Mouse (Mus musculus) myocyte (in vitro differentiated cells): ENCODE results near the gene Gm10310. TPM values are rescaled to one million over a fixed set of nuclear protein-coding genes. Genes with fewer than 3 reads are reported as not detected.
"Not testable (repeated sequence)": the region's sequence is repeated elsewhere in the genome, so short reads cannot be mapped to it uniquely, and the experiment has no call there.

Source experiments
- H3K27me3 ChIP-seq: one replicate; pipeline ENCODE4 v1.6.1; 2011; ENCODE audit not compliant: control insufficient read depth, insufficient read depth, insufficient read length
- H3K36me3 ChIP-seq: one replicate; pipeline ENCODE4 v1.6.1; 2011; ENCODE audit not compliant: control insufficient read depth, insufficient read depth
- H3K4me2 ChIP-seq: one replicate; pipeline ENCODE4 v1.6.1; 2011; ENCODE audit warnings: low read depth, control low read depth
- H3K4me3 ChIP-seq: one replicate; pipeline ENCODE4 v1.5.1; 2011; ENCODE audit warnings: mild to moderate bottlenecking, control low read depth, moderate library complexity
- H3K79me2 ChIP-seq: one replicate; pipeline ENCODE4 v1.6.1; 2011; ENCODE audit not compliant: control insufficient read depth, insufficient read depth
- H3ac ChIP-seq: one replicate; pipeline ENCODE4 v1.6.1; 2011; ENCODE audit not compliant: control insufficient read depth, insufficient read length
- CEBPB ChIP-seq: IDR thresholded peaks from 2 replicates; pipeline ENCODE4 v1.6.1; 2011; ENCODE audit warnings: mild to moderate bottlenecking, moderate library complexity; ENCODE audit not compliant: poor library complexity, insufficient read depth, severe bottlenecking
- E2F4 ChIP-seq: IDR thresholded peaks from one replicate; pipeline ENCODE4 v1.6.1; 2011; ENCODE audit warnings: mild to moderate bottlenecking, control low read depth, moderate library complexity; ENCODE audit not compliant: insufficient read depth
- MAX ChIP-seq: IDR thresholded peaks from one replicate; pipeline ENCODE4 v1.6.1; 2011; ENCODE audit warnings: low read depth, mild to moderate bottlenecking, control low read depth
- MYOD1 ChIP-seq, 3 experiments: IDR thresholded peaks; one replicate each; pipeline ENCODE4 v1.6.1; 2011; ENCODE audit warnings: control low read depth in 2 of 3, low read depth in 2 of 3, mild to moderate bottlenecking in 2 of 3, moderate library complexity in 1 of 3; ENCODE audit not compliant: insufficient read length in 2 of 3, control insufficient read depth in 1 of 3
- MYOG ChIP-seq, 3 experiments: IDR thresholded peaks; one replicate each; pipeline ENCODE4 v1.6.1; 2011; ENCODE audit warnings: control low read depth in 2 of 3, low read depth in 2 of 3, mild to moderate bottlenecking in 2 of 3; ENCODE audit not compliant: insufficient read length in 2 of 3, control insufficient read depth in 1 of 3, insufficient read depth in 1 of 3
- POLR2A ChIP-seq: IDR thresholded peaks from one replicate; pipeline ENCODE4 v1.6.1; 2011; ENCODE audit warnings: low read depth, mild to moderate bottlenecking, control low read depth, moderate library complexity; ENCODE audit not compliant: insufficient read length
- POLR2AphosphoS2 ChIP-seq: IDR thresholded peaks from one replicate; pipeline ENCODE4 v1.6.1; 2011; ENCODE audit warnings: low read depth, control low read depth; ENCODE audit not compliant: insufficient read length
- SRF ChIP-seq: IDR thresholded peaks from one replicate; pipeline ENCODE4 v1.6.1; 2011; ENCODE audit warnings: low read depth; ENCODE audit not compliant: control insufficient read depth, insufficient read length
- TCF12 ChIP-seq: IDR thresholded peaks from one replicate; pipeline ENCODE4 v1.6.1; 2011; ENCODE audit warnings: mild to moderate bottlenecking, control low read depth; ENCODE audit not compliant: poor library complexity, insufficient read depth, severe bottlenecking
- TCF3 ChIP-seq: IDR thresholded peaks from one replicate; pipeline ENCODE4 v1.6.1; 2011; ENCODE audit warnings: low read depth, control low read depth; ENCODE audit not compliant: insufficient read length
- USF1 ChIP-seq: IDR thresholded peaks from one replicate; pipeline ENCODE4 v1.6.1; 2011; ENCODE audit warnings: low read depth, mild to moderate bottlenecking, control low read depth, moderate library complexity
- polyA plus RNA-seq: library from polyadenylated mRNA; unstranded; fragments of >200 nt; fragmentation: generic; extraction: Trizol; gene quantifications from one replicate; pipeline ENCODE4 v1.2.1, GENCODE M21; 2012; ENCODE audit warnings: missing spikeins

Gm10310 gene
- polyA plus RNA-seq: not detected

DNA sequence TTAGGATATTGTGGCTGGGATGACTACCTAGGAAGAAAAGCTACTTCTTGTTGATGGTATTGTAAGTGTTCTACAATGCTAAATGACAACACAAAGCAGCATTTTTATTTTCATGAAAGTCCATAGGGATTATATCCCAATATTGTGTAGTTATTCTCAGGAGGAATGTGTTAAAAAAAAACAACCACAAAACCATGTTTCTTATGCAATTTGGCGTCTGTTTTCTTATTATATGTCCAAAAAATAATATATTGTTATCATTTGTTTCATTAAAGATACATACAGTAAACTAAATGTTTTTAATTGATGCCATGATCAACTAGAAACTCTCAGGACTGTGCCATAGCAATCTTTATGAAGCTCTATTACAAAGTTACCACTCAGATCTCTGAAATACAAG, at the start of gene Gm10310:
Gm10310 (minus strand) TSS at position 101 of the 400 bp plus-strand sequence.
- H3K36me3 ChIP-seq, H3K27me3 ChIP-seq, H3ac ChIP-seq, H3K4me3 ChIP-seq, H3K79me2 ChIP-seq, H3K4me2 ChIP-seq: not testable (repeated sequence)

DNA sequence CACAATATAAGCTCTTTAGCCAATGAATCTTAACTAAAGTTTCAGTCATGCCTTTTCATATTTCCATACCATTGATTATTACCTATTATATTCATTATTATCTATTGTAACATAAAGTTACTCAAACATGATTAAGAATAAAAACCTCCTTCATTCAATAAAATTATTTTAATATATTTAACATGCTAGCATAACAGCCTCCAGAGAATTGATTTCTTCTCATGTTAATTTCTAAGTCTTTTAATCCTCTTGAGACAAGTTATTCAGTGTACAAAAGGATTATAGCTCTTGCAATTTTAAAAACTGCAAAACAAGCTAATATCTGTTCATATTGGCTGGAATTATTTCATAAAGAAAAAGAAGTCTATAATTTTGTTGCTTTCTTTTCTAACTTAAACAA, 45.2 kb upstream of the Gm10310 start, which contains the start of gene Olfr821:
Olfr821 (plus strand) TSS at position 301 of the 400 bp plus-strand sequence.
- Histone ChIP-seq H3K27me3 (no peaks in the 10 kb centered on the region), H3ac (no peak within 1 kb of the TSS), H3K4me3 (no peak within 1 kb of the TSS), H3K79me2 (no peaks in the 10 kb centered on the region), H3K4me2 (no peak within 1 kb of the TSS), H3K36me3 (no peaks in the 10 kb centered on the region)
- TF ChIP-seq POLR2AphosphoS2 (no peak), CEBPB (no peak), USF1 (no peak), MYOG (IDR thresholded peaks at IDR 0.05; ENCODE audit: control insufficient read depth in 1 of 3, insufficient read depth in 1 of 3, insufficient read length in 2 of 3, low read depth in 2 of 3) (no peak), MYOD1 (IDR thresholded peaks at IDR 0.05; ENCODE audit: control insufficient read depth in 1 of 3, insufficient read length in 2 of 3, low read depth in 2 of 3) (no peak), SRF (no peak), MAX (no peak), TCF3 (no peak), TCF12 (no peak), POLR2A (no peak), E2F4 (no peak)

DNA sequence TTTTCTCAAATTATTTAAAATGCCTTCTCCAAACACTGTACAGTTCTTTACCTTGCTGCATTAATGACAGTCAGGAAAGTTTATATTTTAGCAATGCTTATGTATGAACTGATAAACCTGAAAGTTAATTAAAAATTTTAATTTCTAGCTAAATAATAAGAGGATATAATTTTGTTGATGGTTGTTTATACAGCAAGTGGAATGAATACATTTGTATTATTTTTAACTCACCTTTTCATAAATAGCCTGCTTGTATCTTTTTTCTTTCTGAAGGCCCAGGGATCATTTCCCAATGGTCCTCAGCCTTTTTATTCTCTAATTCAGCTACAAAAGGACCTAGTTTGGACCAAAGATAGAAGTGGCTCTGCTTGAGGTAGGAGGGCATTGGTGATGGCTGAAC, 27.5 kb upstream of the Gm10310 start, which contains the start of gene Olfr820:
Olfr820 (plus strand) TSS at position 301 of the 400 bp plus-strand sequence.
- Histone ChIP-seq H3K27me3 (no peaks in the 10 kb centered on the region), H3K36me3 (no peaks in the 10 kb centered on the region), H3K4me3 (no peak within 1 kb of the TSS), H3K4me2 (no peak within 1 kb of the TSS), H3K79me2 (no peaks in the 10 kb centered on the region), H3ac (no peak within 1 kb of the TSS)
- TF ChIP-seq MAX (no peak), POLR2AphosphoS2 (no peak), TCF3 (no peak)

DNA sequence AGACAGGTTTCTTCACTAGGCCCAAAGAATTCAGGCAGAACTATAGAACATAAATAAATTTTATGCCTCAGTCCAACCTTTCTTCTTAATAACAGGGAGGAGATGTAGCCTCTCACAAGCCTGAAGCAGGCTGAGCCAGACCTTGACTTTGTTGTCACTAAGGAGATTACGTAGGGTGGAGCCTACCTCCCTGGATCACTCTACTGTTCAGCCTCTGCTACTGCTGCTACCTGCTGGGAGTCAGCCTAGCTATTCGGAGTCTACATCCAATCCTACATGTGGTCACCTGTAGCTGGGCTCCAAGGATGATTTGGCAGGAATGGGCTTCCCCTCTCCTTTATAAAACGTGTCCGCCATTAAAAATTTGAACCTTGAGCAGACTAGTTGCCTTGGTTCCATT, 20.5 kb upstream of the Gm10310 start:
- not testable (repeated sequence) for H3ac ChIP-seq, H3K79me2 ChIP-seq, H3K4me3 ChIP-seq, H3K4me2 ChIP-seq, H3K27me3 ChIP-seq, H3K36me3 ChIP-seq

DNA sequence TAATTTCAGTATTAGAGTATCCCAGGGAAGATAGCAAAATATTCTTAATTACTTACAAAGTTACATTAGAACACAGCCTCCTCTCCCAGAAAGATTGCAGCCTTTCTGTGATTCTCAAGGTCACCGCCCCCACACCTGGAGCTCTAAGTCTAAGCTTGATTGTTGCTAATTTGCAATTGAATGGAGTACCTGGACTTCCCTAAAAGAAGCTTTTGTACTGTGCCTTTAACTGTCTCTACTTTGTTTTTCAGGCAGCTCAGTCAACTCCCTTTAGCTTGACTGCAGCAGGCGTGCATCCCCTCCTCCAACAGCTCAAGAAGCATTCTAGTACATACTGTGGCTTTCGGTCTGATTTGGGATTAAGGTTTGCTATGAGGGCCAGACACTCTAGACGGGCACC, 19.2 kb upstream of the Gm10310 start:
- H3K79me2 ChIP-seq, H3K36me3 ChIP-seq, H3K27me3 ChIP-seq, H3K4me3 ChIP-seq, H3K4me2 ChIP-seq, H3ac ChIP-seq: not testable (repeated sequence)

DNA sequence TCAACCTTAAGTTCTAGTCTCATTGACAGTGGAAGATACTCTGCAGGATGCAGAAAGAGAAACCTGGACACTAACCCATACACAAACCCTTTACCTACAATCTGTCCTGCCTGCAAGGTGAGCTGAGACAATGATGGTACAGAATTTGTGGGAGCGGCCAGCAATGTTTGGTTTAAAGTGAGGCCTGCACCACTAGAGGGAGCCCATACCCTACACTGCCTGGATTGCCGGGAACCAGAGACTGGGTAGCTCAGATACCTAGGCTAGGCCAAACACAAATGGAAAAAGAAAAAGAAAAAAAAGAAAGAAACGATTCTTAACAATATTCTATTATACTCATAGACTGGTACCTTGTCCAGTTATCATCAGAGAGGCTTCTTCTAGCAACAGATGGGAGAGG, 3.0 kb downstream of the Gm10310 start:
- H3K36me3 ChIP-seq, H3K4me3 ChIP-seq, H3K79me2 ChIP-seq, H3K27me3 ChIP-seq, H3K4me2 ChIP-seq, H3ac ChIP-seq: not testable (repeated sequence)

DNA sequence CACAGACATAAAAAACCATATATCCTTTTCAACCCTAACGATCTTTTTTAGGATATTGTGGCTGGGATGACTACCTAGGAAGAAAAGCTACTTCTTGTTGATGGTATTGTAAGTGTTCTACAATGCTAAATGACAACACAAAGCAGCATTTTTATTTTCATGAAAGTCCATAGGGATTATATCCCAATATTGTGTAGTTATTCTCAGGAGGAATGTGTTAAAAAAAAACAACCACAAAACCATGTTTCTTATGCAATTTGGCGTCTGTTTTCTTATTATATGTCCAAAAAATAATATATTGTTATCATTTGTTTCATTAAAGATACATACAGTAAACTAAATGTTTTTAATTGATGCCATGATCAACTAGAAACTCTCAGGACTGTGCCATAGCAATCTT, 8.8 kb downstream of the Gm10310 start, which contains the start of gene Olfr247:
Olfr247 (minus strand) TSS at position 101 of the 400 bp plus-strand sequence.
- H3K4me3 ChIP-seq, H3K79me2 ChIP-seq, H3K27me3 ChIP-seq, H3K36me3 ChIP-seq, H3K4me2 ChIP-seq, H3ac ChIP-seq: not testable (repeated sequence)

DNA sequence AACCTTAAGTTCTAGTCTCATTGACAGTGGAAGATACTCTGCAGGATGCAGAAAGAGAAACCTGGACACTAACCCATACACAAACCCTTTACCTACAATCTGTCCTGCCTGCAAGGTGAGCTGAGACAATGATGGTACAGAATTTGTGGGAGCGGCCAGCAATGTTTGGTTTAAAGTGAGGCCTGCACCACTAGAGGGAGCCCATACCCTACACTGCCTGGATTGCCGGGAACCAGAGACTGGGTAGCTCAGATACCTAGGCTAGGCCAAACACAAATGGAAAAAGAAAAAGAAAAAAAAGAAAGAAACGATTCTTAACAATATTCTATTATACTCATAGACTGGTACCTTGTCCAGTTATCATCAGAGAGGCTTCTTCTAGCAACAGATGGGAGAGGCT, 11.9 kb downstream of the Gm10310 start:
- H3K36me3 ChIP-seq, H3ac ChIP-seq, H3K4me3 ChIP-seq, H3K4me2 ChIP-seq, H3K79me2 ChIP-seq, H3K27me3 ChIP-seq: not testable (repeated sequence)

DNA sequence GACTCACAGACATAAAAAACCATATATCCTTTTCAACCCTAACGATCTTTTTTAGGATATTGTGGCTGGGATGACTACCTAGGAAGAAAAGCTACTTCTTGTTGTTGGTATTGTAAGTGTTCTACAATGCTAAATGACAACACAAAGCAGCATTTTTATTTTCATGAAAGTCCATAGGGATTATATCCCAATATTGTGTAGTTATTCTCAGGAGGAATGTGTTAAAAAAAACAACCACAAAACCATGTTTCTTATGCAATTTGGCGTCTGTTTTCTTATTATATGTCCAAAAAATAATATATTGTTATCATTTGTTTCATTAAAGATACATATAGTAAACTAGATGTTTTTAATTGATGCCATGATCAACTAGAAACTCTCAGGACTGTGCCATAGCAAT, 17.7 kb downstream of the Gm10310 start, which contains the start of gene Olfr819:
Olfr819 (minus strand) TSS at position 101 of the 400 bp plus-strand sequence.
- H3K27me3 ChIP-seq, H3K4me3 ChIP-seq, H3K79me2 ChIP-seq, H3K4me2 ChIP-seq, H3ac ChIP-seq, H3K36me3 ChIP-seq: not testable (repeated sequence)

DNA sequence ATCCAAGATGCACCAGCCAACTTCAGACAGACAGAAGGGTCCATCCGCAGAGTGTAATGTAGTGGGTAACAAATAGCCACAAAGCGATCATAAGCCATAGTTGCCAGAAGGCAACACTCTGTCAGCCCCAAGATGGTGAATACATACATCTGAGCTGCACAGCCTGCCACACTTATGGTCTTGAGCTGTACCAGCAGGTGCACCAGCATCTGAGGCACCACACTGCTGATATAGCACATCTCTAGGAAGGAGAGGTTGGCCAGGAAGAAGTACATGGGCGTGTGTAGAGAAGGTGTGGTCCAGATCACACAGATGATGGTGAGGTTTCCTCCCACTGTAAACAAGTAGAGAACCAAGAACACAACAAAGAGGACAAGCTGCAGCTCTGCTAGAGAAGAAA, 18.6 kb downstream of the Gm10310 start:
- not testable (repeated sequence) for H3K4me3 ChIP-seq, H3K79me2 ChIP-seq, H3K27me3 ChIP-seq, H3K36me3 ChIP-seq, H3K4me2 ChIP-seq, H3ac ChIP-seq
